Mouse (Mus musculus): ENCODE measurements around the gene Ccdc105.

DNA sequence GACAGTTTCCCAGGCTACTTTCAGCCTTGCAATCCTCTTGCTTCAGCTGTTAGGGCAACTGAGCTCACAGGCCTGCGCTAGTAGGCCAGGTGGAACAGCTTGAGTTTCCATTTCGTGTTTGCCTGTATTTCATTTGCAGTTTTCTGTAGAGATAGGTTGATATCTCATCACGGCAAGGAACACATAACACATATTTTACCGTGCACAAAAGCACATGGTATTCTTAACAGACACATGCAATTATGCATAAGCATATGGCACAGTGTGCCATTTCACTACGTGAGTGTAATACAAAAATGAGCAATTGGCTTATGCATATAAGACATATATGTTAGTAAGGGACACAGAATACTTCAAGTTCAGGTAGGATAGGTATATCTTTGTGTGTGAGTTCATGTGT, 25.0 kb downstream of the Ccdc105 start:
- TF ChIP-seq CTCF (IDR thresholded peaks at IDR 0.05; ENCODE audit: borderline replicate concordance, insufficient read depth, low read depth, low read length) (no peak), POLR2A (IDR thresholded peaks at IDR 0.05; ENCODE audit: borderline replicate concordance, insufficient read depth, low read length) (no peak)

Data from cerebellum, adult 2 months (tissue).